Mouse (Mus musculus): ENCODE data around the gene Galnt7.
"Not testable (repeated sequence)": the region's sequence is repeated elsewhere in the genome, so short reads cannot be mapped to it uniquely, and the experiment has no call there.

The Galnt7 gene

DNA sequence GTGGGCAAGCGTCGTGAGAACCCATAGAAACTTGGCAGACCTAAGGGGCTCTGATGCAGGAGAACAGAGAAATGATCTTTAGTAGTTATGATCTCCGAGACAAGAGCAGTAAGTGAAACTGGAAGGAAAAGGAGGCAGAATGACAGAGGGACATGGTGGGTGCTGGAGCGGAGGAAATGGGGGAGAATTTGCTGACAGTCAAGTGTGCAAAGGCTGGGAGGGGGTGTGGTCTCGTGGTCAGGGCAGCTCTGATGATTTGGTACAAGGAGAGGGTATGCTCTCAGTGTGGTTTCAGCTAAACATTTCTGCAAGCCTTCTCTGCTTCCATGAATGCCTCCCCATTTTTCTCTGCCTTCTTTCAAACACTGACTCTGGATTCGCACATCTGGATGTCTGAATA, 116.7 kb downstream of the Galnt7 start:
- no peak for DNase-seq

DNA sequence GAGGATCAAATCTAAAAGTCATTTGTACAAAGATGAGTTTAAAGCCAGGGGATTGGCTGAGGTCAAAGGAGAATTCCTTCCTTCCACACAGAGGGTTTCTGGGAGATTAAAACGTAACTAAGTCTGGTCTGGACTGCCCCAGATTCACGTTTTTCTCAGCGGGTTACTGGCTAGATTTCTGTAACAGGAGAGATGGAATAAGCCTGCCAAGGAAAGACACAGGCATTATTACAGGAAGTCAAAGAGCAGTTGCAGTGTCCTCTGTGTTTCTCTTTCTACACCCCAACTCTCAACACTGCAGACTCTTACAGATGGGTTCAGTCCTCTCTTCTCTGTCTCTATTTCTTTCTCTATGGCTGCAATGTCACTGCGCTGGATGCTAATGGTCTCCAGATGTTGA, 118.3 kb downstream of the Galnt7 start:
- no peak for DNase-seq

DNA sequence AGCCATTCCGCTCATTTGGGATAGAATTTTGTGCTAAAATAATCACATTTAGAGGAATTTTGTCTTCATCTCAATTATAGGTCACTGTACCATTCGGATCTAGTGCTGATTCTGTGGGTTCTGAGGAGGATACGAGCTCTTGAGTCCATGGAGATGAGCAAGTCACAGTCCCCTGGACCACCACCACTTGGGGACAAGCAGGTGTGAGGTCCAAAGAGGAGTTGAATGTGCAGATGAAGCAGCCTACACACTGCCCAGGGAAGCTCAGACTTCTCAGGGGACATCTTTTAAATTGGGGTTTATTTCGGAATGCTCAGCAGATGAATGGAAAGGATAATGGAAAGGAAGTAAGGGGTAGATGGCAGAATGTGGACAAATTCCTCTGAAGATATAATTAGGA, 119.7 kb downstream of the Galnt7 start:
- no peak for DNase-seq

DNA sequence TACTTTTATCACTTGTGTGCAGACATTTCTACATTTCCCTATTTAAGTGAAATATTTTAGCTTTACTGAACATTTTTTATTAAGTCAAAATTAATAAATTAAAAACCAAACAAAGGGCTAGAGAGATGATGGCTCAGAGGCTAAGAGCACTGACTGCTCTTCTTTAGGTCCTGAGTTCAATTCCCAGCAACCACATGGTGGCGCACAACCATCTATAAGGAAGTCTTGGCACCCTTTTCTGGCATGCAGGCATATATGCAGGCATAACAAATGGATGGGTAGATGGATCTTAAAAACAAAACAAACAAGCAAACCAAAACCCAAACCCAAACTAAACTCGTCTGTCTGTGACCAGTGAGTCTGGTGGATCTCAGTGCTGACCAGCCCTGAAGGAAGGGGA, 120.6 kb downstream of the Galnt7 start:
- DNase-seq: no peak

DNA sequence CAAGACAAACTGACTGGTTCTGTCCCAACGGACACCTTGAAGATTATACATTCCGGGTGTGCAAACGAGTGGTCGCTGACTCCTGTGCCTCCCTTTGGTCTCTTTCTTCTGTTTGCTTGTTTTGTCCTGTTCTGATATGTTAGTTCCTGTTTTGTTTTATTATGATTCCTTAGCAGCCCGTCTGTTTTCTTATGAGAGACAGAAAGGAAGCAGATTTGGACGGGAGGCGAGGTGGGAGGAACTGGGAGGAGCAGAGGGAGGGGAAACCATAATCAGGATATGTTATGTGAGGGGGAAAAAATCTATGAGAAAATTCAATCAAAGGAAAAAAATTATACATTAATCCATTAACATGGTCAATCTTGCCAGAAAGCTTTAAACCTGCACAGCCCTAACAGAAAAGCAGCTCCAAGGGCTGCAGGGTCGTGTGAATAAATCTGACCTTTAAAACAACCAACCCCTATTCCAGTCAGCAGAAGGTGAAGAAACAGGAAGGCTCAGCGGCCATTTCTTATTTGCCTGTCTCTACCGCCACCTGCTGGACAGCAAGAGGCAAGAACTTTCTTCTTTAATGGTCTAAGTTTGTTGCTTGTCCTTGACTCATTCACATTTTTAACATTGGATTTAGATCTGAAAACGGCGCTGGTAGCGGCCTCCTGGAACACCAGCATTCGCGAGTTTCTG, 122.0 kb downstream of the Galnt7 start:
- DNase-seq: peak; percentile 51 to 80

DNA sequence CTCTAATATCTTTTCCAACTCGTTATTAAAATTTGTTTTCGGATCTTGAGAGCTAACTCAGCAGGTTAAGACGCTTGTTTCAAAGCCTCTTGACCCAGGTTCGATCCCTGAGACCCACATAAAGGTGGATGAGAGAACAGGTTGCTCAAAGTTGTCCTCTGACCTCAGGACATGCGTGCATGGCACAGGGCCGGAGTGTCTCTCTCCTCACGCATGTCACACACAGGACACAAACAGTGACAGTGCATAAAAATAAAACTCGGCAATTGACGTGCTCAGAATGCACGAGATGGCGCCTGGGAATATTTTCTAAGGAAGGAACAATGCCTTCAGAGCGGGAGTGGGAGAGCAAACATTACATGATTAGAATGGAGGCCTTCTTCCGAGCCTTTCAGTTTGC, 122.6 kb downstream of the Galnt7 start:
- no peak for DNase-seq

DNA sequence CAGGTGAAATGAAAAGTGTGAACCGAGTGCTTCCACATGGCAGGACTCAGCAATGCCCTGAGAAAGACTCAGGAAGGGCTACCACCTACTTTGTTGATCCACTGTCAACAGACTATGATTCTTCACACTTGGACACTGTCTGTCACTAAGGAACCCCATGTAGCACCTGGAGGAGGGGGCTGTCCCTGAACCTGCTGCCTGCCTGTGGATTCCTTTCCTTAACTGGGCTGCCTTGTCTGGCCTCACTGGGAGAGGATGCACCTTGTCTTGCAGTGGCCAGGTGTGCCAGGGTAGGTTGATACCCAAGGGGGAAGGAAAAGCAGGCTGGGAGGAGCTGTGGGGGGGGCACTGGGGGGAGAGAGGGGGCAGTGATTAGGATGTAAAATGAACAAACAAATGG, 124.8 kb downstream of the Galnt7 start:
- DNase-seq: no peak

DNA sequence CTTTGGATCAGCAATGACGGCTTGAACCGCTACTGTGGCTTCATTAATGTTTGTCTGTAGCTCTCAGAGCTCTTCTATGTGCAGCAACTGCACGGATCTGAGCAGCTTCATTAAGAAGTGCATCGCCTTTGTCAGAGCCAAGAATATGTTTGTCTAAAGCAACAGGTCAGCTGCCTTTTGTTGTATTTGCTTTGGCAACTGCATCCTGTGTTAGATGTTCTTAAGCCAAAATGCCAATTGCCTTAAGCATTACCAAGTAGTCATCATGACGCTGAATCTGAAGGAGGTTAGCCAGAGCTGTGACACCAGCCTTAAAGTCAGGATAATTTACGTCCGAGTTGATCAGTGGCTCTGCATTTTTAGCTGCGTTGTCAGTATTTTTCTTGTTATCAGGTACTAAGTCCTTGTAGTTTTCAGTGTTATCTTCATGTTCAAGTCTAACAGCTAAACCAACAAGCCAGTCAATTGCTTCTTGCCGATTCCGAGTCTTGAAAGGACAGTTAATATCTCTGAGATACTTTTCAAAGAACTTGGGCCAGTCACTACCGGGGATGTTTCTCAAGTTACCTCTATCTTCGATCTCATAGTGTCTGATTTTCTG, 132.5 kb downstream of the Galnt7 start:
- DNase-seq: no peak

DNA sequence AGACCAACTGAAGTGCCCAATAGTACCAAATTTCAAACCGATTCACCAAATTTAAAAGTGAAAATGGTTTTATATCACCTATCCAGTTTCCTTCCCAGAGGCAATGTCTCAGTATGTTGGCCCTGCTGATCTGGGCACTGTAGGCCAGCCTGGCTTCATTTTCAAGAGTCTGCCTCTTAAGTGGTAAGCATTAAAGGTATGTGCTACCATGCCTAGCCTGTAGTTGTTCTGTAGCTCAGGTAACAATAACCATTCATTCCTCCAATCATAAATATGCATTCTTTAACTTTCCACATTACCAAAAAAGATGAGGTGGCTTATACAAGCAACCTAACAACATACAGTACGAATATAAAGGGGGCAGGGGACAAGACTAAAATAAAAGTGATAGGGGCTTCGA, 135.1 kb downstream of the Galnt7 start:
- no peak for DNase-seq

DNA sequence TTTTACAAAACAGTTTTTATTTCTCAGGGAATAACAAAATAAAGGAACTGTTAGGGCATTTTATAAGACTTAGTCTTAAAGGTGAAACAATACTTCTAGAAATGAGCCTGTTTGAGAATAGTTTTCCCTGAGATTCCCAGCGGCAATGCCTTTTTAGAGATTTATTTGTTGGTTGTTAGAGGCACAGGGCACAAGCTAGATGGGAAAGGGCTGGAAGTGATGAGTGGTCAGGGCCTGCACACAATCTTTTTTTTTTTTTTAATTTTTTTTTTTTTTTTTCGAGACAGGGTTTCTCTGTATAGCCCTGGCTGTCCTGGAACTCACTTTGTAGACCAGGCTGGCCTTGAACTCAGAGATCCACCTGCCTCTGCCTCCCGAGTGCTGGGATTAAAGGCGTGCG, 136.1 kb downstream of the Galnt7 start:
- DNase-seq: not testable (repeated sequence)

DNA sequence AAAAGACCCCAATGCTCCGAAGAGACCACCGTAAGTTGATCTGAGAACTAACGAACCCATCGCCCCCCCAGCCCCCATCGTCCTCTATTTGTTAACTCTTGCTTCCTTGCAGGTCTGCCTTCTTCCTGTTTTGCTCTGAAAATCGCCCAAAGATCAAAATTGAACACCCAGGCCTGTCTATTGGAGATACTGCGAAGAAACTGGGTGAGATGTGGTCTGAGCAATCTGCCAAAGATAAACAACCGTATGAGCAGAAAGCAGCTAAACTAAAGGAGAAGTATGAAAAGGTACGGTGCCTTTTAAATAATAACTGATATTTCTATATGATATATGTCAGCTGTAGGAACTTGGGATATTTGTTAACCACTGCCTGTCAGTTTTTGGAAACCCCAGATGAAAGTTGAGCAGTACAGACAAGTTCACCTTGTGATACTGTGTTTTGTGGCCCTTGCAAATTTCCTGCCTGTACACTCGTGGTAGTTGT, 139.6 kb downstream of the Galnt7 start:
- DNase-seq: not testable (repeated sequence)

DNA sequence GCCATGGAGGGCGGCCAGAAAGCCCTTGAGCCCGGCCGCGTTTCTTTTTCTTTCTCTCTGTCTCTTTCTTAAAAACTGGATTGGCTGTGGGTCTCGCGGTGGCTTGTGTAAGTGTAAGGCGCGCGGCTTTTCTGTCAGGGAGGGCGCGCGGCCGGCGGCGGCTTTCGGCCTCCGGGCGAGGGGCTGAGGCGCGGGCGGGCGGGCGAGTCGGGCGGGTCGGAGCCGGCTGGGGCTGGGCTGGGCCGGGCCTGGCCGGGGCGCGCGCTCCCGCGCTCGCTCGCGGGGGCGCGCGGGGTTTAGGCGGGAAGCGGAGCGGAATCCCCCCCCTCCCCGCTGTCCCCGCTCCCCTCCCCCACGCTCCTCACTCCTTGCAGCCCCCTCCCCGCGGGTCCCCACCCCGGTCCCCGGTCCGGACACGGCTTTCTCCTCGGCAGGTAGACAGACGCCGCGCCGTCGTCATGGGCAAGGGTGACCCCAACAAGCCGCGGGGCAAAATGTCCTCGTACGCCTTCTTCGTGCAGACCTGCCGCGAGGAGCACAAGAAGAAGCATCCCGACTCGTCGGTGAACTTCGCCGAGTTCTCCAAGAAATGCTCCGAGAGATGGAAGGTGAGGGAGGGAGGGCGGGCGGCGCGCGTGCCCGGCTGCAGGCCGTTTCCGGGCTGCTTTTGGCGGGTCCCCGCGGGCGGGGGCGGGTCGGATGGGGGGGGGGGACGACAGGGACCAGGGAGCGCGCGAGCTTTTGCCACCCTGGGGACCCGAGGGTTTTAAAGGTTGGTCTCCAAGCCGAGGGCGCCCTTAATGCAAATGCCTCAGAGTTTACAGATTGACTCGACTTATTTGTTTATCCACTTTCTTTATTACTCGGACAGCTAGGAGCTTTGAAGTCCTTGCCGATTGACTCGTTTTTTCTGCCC, 140.4 kb downstream of the Galnt7 start:
- DNase-seq: peak; percentile 38 to 45

DNA sequence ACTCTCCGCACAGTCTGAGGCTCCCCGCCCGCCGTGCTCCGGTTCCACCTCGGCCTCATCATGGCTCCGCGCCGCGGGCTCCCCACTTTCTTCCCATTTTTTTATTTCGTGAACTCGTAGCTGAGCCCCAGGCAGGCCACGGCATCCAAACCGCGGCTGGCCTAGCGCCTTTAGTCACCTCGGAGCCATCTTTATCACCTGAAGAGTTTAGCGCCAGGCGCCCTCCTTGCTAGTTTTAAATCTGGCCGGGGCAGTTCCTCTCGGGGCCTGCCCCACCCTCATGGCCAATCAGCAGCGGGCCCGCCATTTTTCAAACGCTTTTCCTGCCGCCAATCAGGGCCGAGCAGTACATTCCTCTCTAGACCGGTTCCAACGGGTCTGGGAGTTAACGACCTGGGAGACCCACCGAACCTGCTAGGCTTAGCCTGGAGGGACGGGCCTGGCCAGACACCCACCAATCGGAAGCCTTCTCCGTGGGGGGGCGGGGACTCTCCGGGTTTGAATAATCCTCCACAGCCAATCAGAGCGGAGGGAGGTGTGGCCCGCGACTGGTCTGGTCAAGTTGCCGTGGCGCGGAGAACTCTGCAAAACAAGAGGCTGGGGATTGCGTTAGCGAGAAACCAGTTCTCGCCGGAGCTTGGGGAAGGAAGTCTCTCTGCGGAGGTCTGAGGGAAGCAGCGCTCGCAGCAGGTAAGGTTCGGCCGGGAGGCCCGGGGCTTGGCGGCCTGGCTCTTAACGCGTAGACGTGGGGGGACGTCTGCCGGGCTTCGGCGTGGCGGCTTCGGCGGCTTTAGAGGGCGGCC, 141.3 kb downstream of the Galnt7 start, which contains the start of gene Hmgb2:
Gene Hmgb2, plus strand, starts transcription at position 592 of the 803 bp plus-strand sequence.
- peak; percentile 98 to 99 for DNase-seq

DNA sequence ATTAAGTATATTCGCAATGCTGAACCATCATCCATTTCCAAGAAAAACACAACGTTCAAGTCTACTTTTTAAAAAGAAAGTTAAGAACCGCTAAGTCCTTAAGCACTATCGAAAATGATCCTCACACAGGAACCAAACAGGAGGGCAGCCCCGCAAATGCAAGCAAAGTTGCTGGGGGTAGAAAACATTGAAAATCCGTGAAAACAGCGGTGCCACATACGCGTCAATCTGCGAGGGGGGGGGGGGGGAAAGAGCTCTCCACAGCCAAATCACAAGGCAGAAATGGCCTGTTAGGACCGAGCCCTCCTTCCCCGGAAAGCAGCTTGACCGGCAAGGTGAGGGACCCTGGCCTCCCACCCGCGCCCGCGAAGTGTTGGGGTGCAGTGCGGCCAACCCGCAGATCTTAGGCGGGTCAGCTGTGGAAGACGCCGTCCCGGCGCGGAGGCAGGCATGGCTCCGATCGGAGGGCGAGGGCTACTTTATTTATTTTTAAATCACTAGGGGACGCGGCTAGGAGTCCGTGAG, 142.0 kb downstream of the Galnt7 start:
- no peak for DNase-seq

DNA sequence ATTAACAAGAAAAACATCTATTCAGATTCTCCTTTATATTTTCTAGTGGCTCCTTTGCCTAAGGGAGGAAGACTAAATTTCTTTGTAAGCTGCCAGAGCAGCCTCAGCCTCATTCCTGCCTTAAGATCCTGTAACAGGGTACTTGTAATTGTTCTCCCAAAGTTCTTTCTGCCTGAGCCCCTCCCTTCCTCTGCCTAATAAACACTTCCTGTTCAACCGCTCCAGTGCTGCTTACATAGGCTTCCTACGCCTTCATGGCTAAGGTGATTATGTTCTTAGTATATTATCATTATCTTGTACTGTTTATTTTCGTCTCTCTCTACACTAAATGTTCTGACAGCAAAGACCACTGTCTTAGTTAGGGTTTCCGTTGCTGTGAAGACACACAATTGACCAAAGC, 144.2 kb downstream of the Galnt7 start:
- DNase-seq: no peak

DNA sequence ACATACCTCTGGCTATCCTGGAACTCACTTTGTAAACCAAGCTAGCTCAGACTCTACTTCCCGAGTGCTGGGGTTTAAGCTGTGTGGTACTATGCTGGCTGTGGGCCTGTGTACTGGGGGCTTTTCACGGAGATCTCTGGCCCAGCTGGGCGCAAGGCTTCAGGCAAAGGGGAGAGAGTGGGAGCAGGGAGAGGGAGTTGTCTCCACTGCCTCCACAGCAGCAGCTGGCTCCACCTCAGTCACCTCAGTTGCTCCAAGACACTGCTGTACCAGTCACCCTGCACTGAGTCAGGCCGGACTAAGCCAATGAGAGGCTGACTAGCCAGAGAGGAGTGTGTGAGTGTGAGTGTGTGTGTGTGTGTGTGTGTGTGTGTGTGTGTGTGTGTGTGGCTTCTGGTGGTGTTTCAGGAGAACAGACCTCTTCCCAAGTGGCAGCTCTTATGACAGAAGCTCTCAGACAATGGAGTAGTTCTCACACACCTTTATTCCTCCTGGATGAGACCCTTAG, 145.2 kb downstream of the Galnt7 start:
- no peak for DNase-seq

DNA sequence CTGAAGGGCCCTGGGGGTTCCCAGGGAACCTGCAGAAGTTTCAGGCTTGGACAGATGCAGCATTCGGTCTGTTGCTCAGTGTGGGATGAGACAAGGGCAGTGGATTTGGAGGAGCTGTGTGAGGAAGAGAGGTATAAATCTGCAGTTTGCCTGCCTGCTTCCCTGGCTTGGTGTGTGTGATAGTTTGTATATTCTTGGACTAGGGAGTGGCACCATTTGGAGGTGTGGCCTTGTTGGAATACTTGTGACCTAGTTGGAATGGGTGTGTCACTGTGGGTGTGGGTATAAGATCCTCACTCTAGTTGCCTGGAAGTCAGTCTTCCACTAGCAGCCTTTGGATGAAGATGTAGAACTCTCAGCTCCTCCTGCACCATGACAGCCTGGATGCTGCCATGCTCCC, 147.3 kb downstream of the Galnt7 start:
- not testable (repeated sequence) for DNase-seq

DNA sequence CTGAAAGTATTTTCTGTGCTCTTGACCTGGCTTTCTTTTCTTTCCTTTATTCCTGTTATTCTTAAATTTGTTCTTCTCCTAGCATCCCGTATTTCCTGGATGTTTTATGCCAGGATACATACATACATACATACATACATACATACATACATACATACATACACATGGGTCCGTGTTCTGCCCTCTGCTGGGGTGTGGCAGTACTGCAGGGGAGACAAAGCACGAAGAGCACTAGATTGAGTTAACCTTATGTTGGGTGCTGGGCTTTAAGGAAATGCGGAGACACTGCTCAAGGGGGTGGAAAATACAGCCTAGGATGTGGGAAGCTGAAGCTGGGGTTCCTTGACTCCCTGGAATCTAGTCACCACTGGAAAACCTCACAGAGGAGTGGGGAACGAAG, 149.2 kb downstream of the Galnt7 start:
- peak; percentile 57 to 83 for DNase-seq

DNA sequence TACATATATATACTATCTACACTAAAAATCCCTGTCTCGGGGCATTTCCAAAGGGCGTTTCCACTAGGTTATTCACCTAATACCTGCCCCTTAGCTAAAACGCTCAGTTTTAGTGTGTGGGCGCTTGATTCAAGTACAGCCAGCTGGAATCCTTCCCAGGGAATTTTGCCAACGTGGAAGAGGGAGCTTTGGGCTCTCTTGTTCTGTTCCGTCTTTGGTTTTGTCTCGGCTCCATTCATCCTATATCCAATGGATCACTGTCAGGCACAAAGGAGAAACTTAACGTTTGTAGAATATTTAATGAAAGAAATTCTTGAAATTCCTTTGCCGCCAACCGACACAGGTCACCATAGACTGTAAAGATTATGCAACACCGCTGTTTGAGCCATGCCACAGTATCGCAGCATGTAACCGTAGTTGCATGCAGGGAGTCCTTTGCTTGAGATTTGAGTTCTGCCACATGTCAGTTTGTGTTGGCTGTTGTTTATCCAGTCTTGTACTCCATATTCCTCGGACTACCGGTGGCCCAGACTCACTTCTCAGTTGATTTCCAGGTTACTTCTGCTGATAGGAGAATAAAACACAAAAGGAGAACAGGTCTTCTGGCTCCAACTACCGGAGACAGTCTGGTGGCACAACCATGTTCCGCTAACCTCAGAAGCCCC, 153.9 kb downstream of the Galnt7 start:
- DNase-seq: no peak

DNA sequence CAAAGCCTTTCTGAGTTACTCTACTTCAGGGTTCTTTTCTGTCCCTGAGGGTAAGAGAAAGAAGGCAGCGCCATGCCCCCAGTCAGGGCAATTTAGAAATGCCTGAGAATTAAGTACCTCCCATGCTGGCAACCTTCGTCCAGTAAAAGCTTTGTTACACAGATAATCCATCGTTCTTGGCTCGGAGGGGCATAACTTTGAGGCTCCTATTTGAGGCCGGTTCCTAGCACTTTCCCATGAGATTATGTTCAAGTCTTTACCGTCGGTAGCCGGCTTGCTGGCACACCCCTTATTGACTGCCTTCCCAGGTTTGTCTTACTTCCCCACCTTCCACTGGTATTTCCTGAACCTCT, 154.4 kb downstream of the Galnt7 start:
- DNase-seq: no peak

DNA sequence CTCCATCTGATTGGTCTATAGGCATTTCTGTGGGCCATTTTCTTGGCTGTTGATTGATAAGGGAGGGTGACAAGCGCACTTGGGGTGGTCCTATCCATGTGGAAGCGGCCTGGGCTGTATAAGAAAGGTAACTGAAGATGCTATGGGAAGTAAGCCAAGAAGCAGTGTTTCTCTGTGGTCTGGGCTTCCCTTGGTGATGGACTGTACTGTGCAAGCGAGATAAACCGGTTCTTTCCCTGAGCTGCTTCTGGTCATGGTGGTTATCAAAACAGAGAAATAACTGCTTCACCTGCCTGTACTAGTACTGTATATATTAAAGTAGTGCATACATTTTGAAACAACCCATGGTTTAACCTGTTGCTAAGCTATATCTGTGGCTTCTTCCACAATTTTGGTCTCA, 161.0 kb downstream of the Galnt7 start:
- DNase-seq: no peak

DNA sequence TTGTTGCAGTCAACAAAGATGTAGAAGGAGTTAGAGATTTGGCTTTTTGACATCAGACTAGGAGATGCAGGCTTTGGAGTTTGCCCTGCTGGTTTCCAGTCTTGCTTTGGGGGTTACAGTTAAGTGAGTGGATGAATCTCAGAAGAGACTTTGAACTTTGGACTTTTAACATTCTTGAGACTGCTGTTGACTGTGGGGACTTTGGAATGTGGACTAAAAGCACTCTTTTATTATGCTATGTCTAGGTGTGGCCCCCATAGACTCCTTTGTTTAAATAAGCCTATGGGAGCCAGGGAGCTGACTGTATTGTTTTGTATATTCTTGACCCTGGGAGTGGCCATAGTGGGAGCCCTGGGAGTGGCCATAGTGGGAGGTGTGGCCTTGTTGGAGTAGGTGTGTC, 162.9 kb downstream of the Galnt7 start:
- no peak for DNase-seq
